Mouse (Mus musculus) small intestine, adult 2 months (tissue): ENCODE data around the gene Itpripl2.

Source experiments
- CTCF ChIP-seq: fragments of 200-500 bp; IDR thresholded peaks from 2 replicates; pipeline ENCODE4 v1.5.1; 2012; ENCODE audit warnings: low read depth, mild to moderate bottlenecking, control low read depth, inconsistent platforms, low read length, moderate library complexity, mixed read lengths; ENCODE audit not compliant: insufficient replicate concordance, insufficient read length; ENCODE audit errors: extremely low read depth
- POLR2A ChIP-seq: fragments of 200-500 bp; IDR thresholded peaks from 2 replicates; pipeline ENCODE4 v1.6.1; 2012; ENCODE audit warnings: low read depth, mild to moderate bottlenecking, control low read depth, inconsistent platforms, low read length, moderate library complexity

DNA sequence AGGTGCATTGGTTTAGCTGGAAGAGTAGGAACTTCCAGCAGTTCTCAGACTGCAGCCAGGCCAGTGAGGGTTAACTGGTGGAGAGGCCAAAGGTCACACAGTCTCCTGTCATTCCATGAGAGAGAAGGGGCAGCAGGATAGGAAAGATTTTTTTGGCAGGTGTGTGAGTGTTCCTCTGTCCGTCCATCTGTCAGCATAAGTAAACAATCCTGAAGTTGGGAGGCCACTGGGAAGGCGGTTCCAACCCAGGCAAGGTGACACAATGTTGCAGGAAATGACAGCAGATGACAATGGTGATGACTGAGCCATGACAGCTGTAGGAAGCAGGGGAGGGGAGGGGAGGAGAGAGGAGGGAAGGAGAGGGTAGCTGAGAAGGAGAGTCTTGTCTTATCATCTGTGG lies 38.8 kb downstream of the Itpripl2 start:
- TF ChIP-seq CTCF (no peak), POLR2A (no peak)
